Mouse (Mus musculus) C2C12 (cell line): ENCODE results near the gene Slc41a3.

Experiments
- CEBPB ChIP-seq: IDR thresholded peaks from one replicate; pipeline ENCODE4 v1.6.1; 2011; ENCODE audit warnings: low read depth, mild to moderate bottlenecking, control low read depth, moderate library complexity
- CTCF ChIP-seq: IDR thresholded peaks from one replicate; pipeline ENCODE4 v1.5.1; 2011; ENCODE audit not compliant: control insufficient read depth, insufficient read depth, insufficient read length
- FOSL1 ChIP-seq: IDR thresholded peaks from one replicate; pipeline ENCODE4 v1.8.0; 2011; ENCODE audit warnings: mild to moderate bottlenecking, low read length; ENCODE audit not compliant: poor library complexity, insufficient read depth, severe bottlenecking
- MAX ChIP-seq: IDR thresholded peaks from one replicate; pipeline ENCODE4 v1.6.1; 2011; ENCODE audit warnings: mild to moderate bottlenecking, control low read depth
- MYOD1 ChIP-seq: IDR thresholded peaks from one replicate; pipeline ENCODE4 v1.6.1; 2011; ENCODE audit warnings: low read depth; ENCODE audit not compliant: control insufficient read depth, insufficient read length
- MYOG ChIP-seq: IDR thresholded peaks from one replicate; pipeline ENCODE4 v1.6.1; 2011; ENCODE audit not compliant: control insufficient read depth, insufficient read length; ENCODE audit errors: extremely low read depth
- USF1 ChIP-seq: IDR thresholded peaks from one replicate; pipeline ENCODE4 v1.6.1; 2011; ENCODE audit warnings: low read depth, mild to moderate bottlenecking, control low read depth, moderate library complexity

- TF ChIP-seq MYOD1 = no peak
- TF ChIP-seq CTCF = no peak
- no peak for TF ChIP-seq MAX
- TF ChIP-seq USF1 = no peak
- TF ChIP-seq FOSL1 = no peak
- no peak for TF ChIP-seq MYOG
- no peak for TF ChIP-seq CEBPB
Measured at GRCm38 (mm10) chr6:90661029-90661399, 56.5 kb downstream of the Slc41a3 start.
